Mouse (Mus musculus) retina, postnatal 1 day (tissue): Measurements from ENCODE around the gene Samd4b.

ENCODE experiments used
- DNase-seq: peaks from one replicate; pipeline ENCODE4 v3.0.0-alpha.2; 2012

The Samd4b gene

GRCm38 (mm10) chr7:28351676-28352191, 246.2 kb downstream of the Samd4b start:
- no peak for DNase-seq

GRCm38 (mm10) chr7:28350155-28350883, 247.6 kb downstream of the Samd4b start, which contains the start of gene Rps16:
TSS of gene Rps16 (plus strand) at chr7:28350652.
- DNase-seq: peak; percentile 99
